Comparison of ENCODE assay signal across 11 mouse cellular contexts in the genomic region with DNA sequence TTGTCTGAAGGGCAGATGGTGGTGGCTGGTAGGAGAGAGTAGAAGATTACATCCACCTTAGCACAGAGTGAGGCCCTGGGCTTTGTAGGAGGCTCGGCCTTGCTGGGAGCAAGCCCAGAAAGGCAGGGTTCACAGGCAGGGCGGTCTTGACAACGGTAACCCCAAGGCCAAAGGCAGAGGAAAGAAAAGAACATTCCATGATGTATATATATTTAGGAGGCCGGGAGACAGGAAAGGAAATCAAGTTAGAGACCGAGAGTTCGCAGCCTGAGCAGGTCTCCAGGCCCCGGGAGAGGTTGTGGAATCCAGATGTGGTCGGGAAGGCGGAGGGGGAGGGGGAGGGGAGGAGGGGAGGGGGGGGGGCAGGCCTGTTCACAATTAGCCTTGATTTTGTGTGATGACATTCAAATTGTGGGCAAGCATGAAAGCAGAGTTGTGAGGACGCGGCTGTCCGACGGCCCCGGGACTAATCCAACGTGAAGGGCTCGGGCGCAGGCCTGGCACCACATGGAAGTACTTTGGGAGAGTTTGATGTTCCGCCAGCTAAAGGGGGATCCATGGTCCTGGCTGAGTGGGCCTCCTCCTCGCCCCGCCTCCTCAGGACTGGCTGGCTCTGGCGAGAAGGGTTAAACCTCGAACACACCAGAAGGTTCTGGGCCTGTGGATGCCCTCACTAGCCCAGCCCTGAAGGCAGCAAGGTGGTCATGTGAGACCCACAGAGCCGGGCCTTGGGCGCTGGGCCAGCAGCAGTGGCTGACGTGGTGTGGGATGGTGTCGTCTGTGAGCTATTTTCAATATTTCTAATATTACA.
DNase-seq lines count a peak whose midpoint lies in the region; ATAC-seq lines count a peak whose summit lies in the region.
"Had no signal": no experiment of that assay in that cellular context is flagged by ENCODE, and none has a peak within 500 bp of the region (broad histone marks: within the 10 kb centered on the region; RNA-seq: fewer than 3 reads in every experiment).

No protein-coding gene starts in this region.

- intact Hi-C loops in gastrocnemius, postnatal 14 days (cut with DNase I; ENCODE audit: low total_unique reads): no loop called here

- WGBS in forebrain, embryonic 13.5 days: 67% methylated on average over 24 of the region's 26 CpGs
- 62% methylated on average over 25 of the region's 26 CpGs for WGBS in forebrain, embryonic 14.5 days
- WGBS in midbrain, embryonic 13.5 days: 51% methylated on average over 24 of the region's 26 CpGs
- 61% methylated on average over 24 of the region's 26 CpGs for WGBS in midbrain, embryonic 11.5 days
- 69% methylated on average over 24 of the region's 26 CpGs for WGBS in stomach, embryonic 14.5 days
- WGBS in heart, embryonic 11.5 days (ENCODE audit: insufficient replicate concordance): 71% methylated on average over 23 of the region's 26 CpGs

- no peaks in the 10 kb centered on the region for H3K36me3 ChIP-seq in forebrain, embryonic 13.5 days (ENCODE audit: poor library complexity, severe bottlenecking)
- no peaks in the 10 kb centered on the region for H3K36me3 ChIP-seq in forebrain, embryonic 14.5 days (ENCODE audit: control insufficient read depth, insufficient read depth, low read length)
- no peaks in the 10 kb centered on the region for H3K36me3 ChIP-seq in midbrain, embryonic 13.5 days
- H3K36me3 ChIP-seq in midbrain, embryonic 11.5 days (ENCODE audit: control insufficient read depth, insufficient read depth, low read length): no peaks in the 10 kb centered on the region
- H3K36me3 ChIP-seq in stomach, embryonic 14.5 days (ENCODE audit: control insufficient read depth, insufficient read depth, low read length): no peaks in the 10 kb centered on the region
- H3K36me3 ChIP-seq in heart, embryonic 11.5 days (ENCODE audit: control insufficient read depth, insufficient read depth, low read length): no peaks in the 10 kb centered on the region
- H3K36me3 ChIP-seq: lung, embryonic 15.5 days had no signal

- H3K4me1 ChIP-seq in forebrain, embryonic 13.5 days: peaks cover 52% of the 10 kb centered on the region
- H3K4me1 ChIP-seq in forebrain, embryonic 14.5 days (ENCODE audit: control insufficient read depth, insufficient read depth, low read length): peaks cover 24% of the 10 kb centered on the region
- peaks cover 51% of the 10 kb centered on the region for H3K4me1 ChIP-seq in midbrain, embryonic 13.5 days (replicated peaks)
- H3K4me1 ChIP-seq in midbrain, embryonic 11.5 days (ENCODE audit: control insufficient read depth, insufficient read depth, low read length): peaks cover 32% of the 10 kb centered on the region
- peaks cover 10% of the 10 kb centered on the region; the same call in 1 of the 2 replicates for H3K4me1 ChIP-seq in stomach, embryonic 14.5 days (ENCODE audit: control insufficient read depth, insufficient read depth, low read length)
- H3K4me1 ChIP-seq in heart, embryonic 11.5 days (ENCODE audit: control insufficient read depth, insufficient read depth, low read length): no peaks in the 10 kb centered on the region

- H3K4me3 ChIP-seq in forebrain, embryonic 13.5 days: no peak overlapping the region
- no peak overlapping the region for H3K4me3 ChIP-seq in forebrain, embryonic 14.5 days (ENCODE audit: low read depth, low read length)
- H3K4me3 ChIP-seq in midbrain, embryonic 13.5 days (replicated peaks): no peak overlapping the region
- H3K4me3 ChIP-seq in midbrain, embryonic 11.5 days (ENCODE audit: low read depth, low read length): no peak overlapping the region
- no peak overlapping the region for H3K4me3 ChIP-seq in stomach, embryonic 14.5 days (ENCODE audit: low read depth, low read length)
- H3K4me3 ChIP-seq in heart, embryonic 11.5 days (ENCODE audit: low read depth, low read length): no peak overlapping the region
- H3K4me3 ChIP-seq: lung, embryonic 15.5 days had no signal

- H3K27me3 ChIP-seq in forebrain, embryonic 13.5 days: no peaks in the 10 kb centered on the region
- no peaks in the 10 kb centered on the region for H3K27me3 ChIP-seq in forebrain, embryonic 14.5 days (replicated peaks; ENCODE audit: control insufficient read depth, insufficient read depth, low read length)
- H3K27me3 ChIP-seq in midbrain, embryonic 13.5 days: no peaks in the 10 kb centered on the region
- no peaks in the 10 kb centered on the region for H3K27me3 ChIP-seq in midbrain, embryonic 11.5 days (ENCODE audit: control insufficient read depth, insufficient read depth, low read length)
- H3K27me3 ChIP-seq in stomach, embryonic 14.5 days (ENCODE audit: control insufficient read depth, insufficient read depth, low read length): no peaks in the 10 kb centered on the region
- H3K27me3 ChIP-seq in heart, embryonic 11.5 days (ENCODE audit: control insufficient read depth, insufficient read depth, low read length): peaks cover 16% of the 10 kb centered on the region
- H3K27me3 ChIP-seq: lung, embryonic 15.5 days had no signal

- no peak for DNase-seq in forebrain, embryonic 14.5 days (ENCODE audit: low spot score)
- DNase-seq in midbrain, embryonic 11.5 days (ENCODE audit: low spot score, missing footprints): no peak
- peak; percentile 75 for DNase-seq in gastrocnemius, postnatal 14 days
- DNase-seq: kidney, adult 2 months; right cerebral cortex, postnatal 14 days had no signal

- no peak overlapping the region for H3K9ac ChIP-seq in forebrain, embryonic 13.5 days
- H3K9ac ChIP-seq in forebrain, embryonic 14.5 days (ENCODE audit: low read length): no peak overlapping the region
- H3K9ac ChIP-seq in midbrain, embryonic 13.5 days (replicated peaks): no peak overlapping the region
- H3K9ac ChIP-seq in midbrain, embryonic 11.5 days (ENCODE audit: low read length): no peak overlapping the region
- no peak overlapping the region for H3K9ac ChIP-seq in stomach, embryonic 14.5 days (replicated peaks; ENCODE audit: low read depth, low read length)
- H3K9ac ChIP-seq in heart, embryonic 11.5 days (ENCODE audit: low read depth, low read length): no peak overlapping the region
- H3K9ac ChIP-seq: lung, embryonic 15.5 days had no signal

- peak; percentile 30; the same call in 1 of the 2 replicates for ATAC-seq in forebrain, embryonic 13.5 days
- ATAC-seq in forebrain, embryonic 14.5 days: no peak; the same call in 1 of the 2 replicates
- 0 out of 2 replicates have a peak, but pooled peaks have one; percentile 31 for ATAC-seq in midbrain, embryonic 13.5 days
- no peak for ATAC-seq in midbrain, embryonic 11.5 days (ENCODE audit: low FRiP score)
- ATAC-seq in stomach, embryonic 14.5 days (ENCODE audit: insufficient number of reproducible peaks, insufficient read depth, low FRiP score, low read depth): 0 out of 2 replicates have a peak, but pooled peaks have one; percentile 31
- no peak for ATAC-seq in heart, embryonic 11.5 days (replicated peaks; ENCODE audit: insufficient number of reproducible peaks, low FRiP score, low TSS enrichment)
- ATAC-seq in erythroid progenitor cell, adult 5-6 weeks (replicated peaks; ENCODE audit: low FRiP score, poor library complexity, severe bottlenecking): no peak

- no peaks in the 10 kb centered on the region for H3K9me3 ChIP-seq in forebrain, embryonic 13.5 days (replicated peaks)
- H3K9me3 ChIP-seq in forebrain, embryonic 14.5 days (replicated peaks; ENCODE audit: control insufficient read depth, low read length): no peaks in the 10 kb centered on the region
- H3K9me3 ChIP-seq in midbrain, embryonic 13.5 days: no peaks in the 10 kb centered on the region
- no peaks in the 10 kb centered on the region for H3K9me3 ChIP-seq in midbrain, embryonic 11.5 days (ENCODE audit: control insufficient read depth, low read length)
- H3K9me3 ChIP-seq in stomach, embryonic 14.5 days (ENCODE audit: control insufficient read depth, low read depth, low read length): no peaks in the 10 kb centered on the region
- no peaks in the 10 kb centered on the region for H3K9me3 ChIP-seq in heart, embryonic 11.5 days (replicated peaks; ENCODE audit: control insufficient read depth, low read length)
- H3K9me3 ChIP-seq: lung, embryonic 15.5 days had no signal

- no peak overlapping the region for H3K4me2 ChIP-seq in forebrain, embryonic 13.5 days
- H3K4me2 ChIP-seq in forebrain, embryonic 14.5 days (ENCODE audit: low read length): no peak overlapping the region
- H3K4me2 ChIP-seq in midbrain, embryonic 13.5 days (replicated peaks): no peak overlapping the region
- H3K4me2 ChIP-seq in midbrain, embryonic 11.5 days: no peak overlapping the region
- H3K4me2 ChIP-seq in stomach, embryonic 14.5 days (replicated peaks; ENCODE audit: low read depth, low read length): no peak overlapping the region
- H3K4me2 ChIP-seq in heart, embryonic 11.5 days: no peak overlapping the region
- H3K4me2 ChIP-seq: lung, embryonic 15.5 days had no signal

- 0 out of 2 replicates have a peak overlapping the region, but pooled peaks have one; percentile 1 for H3K27ac ChIP-seq in forebrain, embryonic 13.5 days
- H3K27ac ChIP-seq in forebrain, embryonic 14.5 days (ENCODE audit: low read depth, low read length): no peak overlapping the region
- no peak overlapping the region for H3K27ac ChIP-seq in midbrain, embryonic 13.5 days
- no peak overlapping the region for H3K27ac ChIP-seq in midbrain, embryonic 11.5 days (ENCODE audit: low read depth, low read length)
- no peak overlapping the region for H3K27ac ChIP-seq in stomach, embryonic 14.5 days (ENCODE audit: low read length)
- no peak overlapping the region for H3K27ac ChIP-seq in heart, embryonic 11.5 days (ENCODE audit: low read depth, low read length)
- H3K27ac ChIP-seq: lung, embryonic 15.5 days had no signal

Comparison
In these comparisons a context has a peak if more than half of its experiments do, and no peak if none do; other contexts are left out.
1. ATAC-seq: peak in forebrain, embryonic 13.5 days (single experiment), midbrain, embryonic 13.5 days (single experiment) and stomach, embryonic 14.5 days (single experiment); none in forebrain, embryonic 14.5 days (single experiment), midbrain, embryonic 11.5 days (single experiment), heart, embryonic 11.5 days (single experiment) and erythroid progenitor cell, adult 5-6 weeks (single experiment).